Mouse (Mus musculus) thymus, adult 2 months (tissue): Measurements from ENCODE around the gene Ppm1a.

Experiments
- CTCF ChIP-seq: fragments of 200-500 bp; IDR thresholded peaks from 2 replicates; pipeline ENCODE4 v1.5.1; 2012; ENCODE audit warnings: mild to moderate bottlenecking, control low read depth, low read length, moderate library complexity, borderline replicate concordance; ENCODE audit not compliant: control insufficient read depth, poor library complexity, insufficient read depth; ENCODE audit errors: extremely low read depth
- POLR2A ChIP-seq: fragments of 200-500 bp; IDR thresholded peaks from 2 replicates; pipeline ENCODE4 v1.6.1; 2012; ENCODE audit warnings: mild to moderate bottlenecking, low read length, control low read depth, moderate library complexity; ENCODE audit not compliant: control insufficient read depth, poor library complexity, insufficient read depth; ENCODE audit errors: extremely low read depth

GRCm38 (mm10) chr12:72828846-72829556, 71.7 kb downstream of the Ppm1a start:
- TF ChIP-seq CTCF (no peak), POLR2A (no peak)
